Mouse (Mus musculus) adrenal gland, adult 18-20 months (tissue): ENCODE data around the gene Elmo3. TPM values are rescaled to one million over a fixed set of nuclear protein-coding genes. Genes with fewer than 3 reads are reported as not detected.

ENCODE experiments used
- DNase-seq, 2 experiments: peaks; one replicate each; pipeline ENCODE4 v3.0.0; 2021 to 2022; ENCODE audit warnings: low spot score in 2 of 2
- total RNA-seq, 2 experiments: library from RNA; stranded (reverse); gene quantifications; 1 replicate in 1 of 2; 2 replicates in 1 of 2; pipeline ENCODE4 v1.2.3; 2021

The Elmo3 gene
- total RNA-seq, 2 experiments from 2014 or later = 4.5 to 6.9 TPM

GRCm38 (mm10) chr8:105295895-105296573, 9.4 kb upstream of the Elmo3 start, which contains the start of gene Exoc3l:
Gene Exoc3l (minus strand): TSS chr8:105296101.
- peak in 1 of 2 experiments; percentile 52 for DNase-seq

- peak; percentile 85 to 87 for DNase-seq
These were observed 7.7 kb upstream of the Elmo3 start, which contains the start of gene E2f4 for GRCm38 (mm10) chr8:105297511-105298192. Gene E2f4 (plus strand): TSS chr8:105297663.

GRCm38 (mm10) chr8:105298351-105299252, 6.8 kb upstream of the Elmo3 start:
- DNase-seq = no peak

- no peak for DNase-seq
These were observed 5.4 kb upstream of the Elmo3 start for GRCm38 (mm10) chr8:105299962-105300361.

- DNase-seq = no peak
These were observed 2.0 kb upstream of the Elmo3 start for GRCm38 (mm10) chr8:105303396-105303795.

GRCm38 (mm10) chr8:105303874-105304273, 1.5 kb upstream of the Elmo3 start:
- DNase-seq = no peak

GRCm38 (mm10) chr8:105304325-105305210, 833 bp upstream of the Elmo3 start:
- no peak for DNase-seq

- DNase-seq = no peak
These were observed 818 bp downstream of the Elmo3 start for GRCm38 (mm10) chr8:105306146-105306691.

- no peak for DNase-seq
These were observed 2.3 kb downstream of the Elmo3 start for GRCm38 (mm10) chr8:105307670-105308069.

GRCm38 (mm10) chr8:105308428-105308827, 3.0 kb downstream of the Elmo3 start:
- DNase-seq = no peak

- DNase-seq = no peak
These were observed 3.9 kb downstream of the Elmo3 start for GRCm38 (mm10) chr8:105309142-105309847.

- DNase-seq = no peak
These were observed 4.7 kb downstream of the Elmo3 start for GRCm38 (mm10) chr8:105310118-105310517.

- DNase-seq = no peak
These were observed 6.3 kb downstream of the Elmo3 start for GRCm38 (mm10) chr8:105311718-105312117.

GRCm38 (mm10) chr8:105312891-105313481, 7.6 kb downstream of the Elmo3 start:
- DNase-seq = no peak

- DNase-seq = no peak
These were observed 8.4 kb downstream of the Elmo3 start for GRCm38 (mm10) chr8:105313622-105314402.

- no peak for DNase-seq
These were observed 9.8 kb downstream of the Elmo3 start for GRCm38 (mm10) chr8:105315073-105315769.

- DNase-seq = no peak
These were observed 12.5 kb downstream of the Elmo3 start for GRCm38 (mm10) chr8:105317941-105318340.
